Mouse (Mus musculus) G1E (cell line): Measurements from ENCODE around the gene Ubtd2.

ENCODE experiments used
- CTCF ChIP-seq: IDR thresholded peaks from 2 replicates; pipeline ENCODE4 v1.5.1; 2012; ENCODE audit warnings: low read depth, low read length, inconsistent platforms, mixed read lengths
- GATA1 ChIP-seq: IDR thresholded peaks from 2 replicates; pipeline ENCODE4 v1.6.1; 2012; ENCODE audit warnings: borderline replicate concordance, low read length, inconsistent platforms, mixed read lengths

DNA sequence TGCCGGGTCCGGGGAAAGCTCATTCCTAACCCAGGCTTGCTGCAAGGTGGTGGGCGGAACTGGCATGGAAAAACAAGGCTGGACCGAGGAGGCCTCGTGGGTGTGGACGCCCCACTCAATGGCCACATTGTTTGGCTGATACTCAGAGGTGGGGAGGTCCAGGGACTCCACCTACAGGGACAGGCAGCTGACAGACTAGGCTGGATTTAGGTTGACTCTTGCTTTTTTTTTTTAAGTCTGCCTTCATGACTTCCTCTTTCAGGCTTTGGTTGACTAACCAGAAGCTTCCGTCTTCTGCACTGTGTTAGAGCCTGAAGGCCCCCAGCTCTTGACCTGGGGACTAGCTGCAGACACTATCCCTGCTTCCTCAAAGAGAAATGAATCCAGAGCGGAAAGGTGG lies 109.9 kb downstream of the Ubtd2 start:
- no peak for TF ChIP-seq GATA1
- TF ChIP-seq CTCF, result no peak
